Mouse (Mus musculus) testis, adult 2 months (tissue): ENCODE measurements at regions not wholly inside any gene's neighbourhood (a gene's known extent, or its start where the extent isn't known, plus 50 kb on each side); places are given as distances from the start of the nearest gene placed in this dataset.

Experiments used
- CTCF ChIP-seq: fragments of 200-500 bp; IDR thresholded peaks from 2 replicates; pipeline ENCODE4 v1.5.1; 2012; ENCODE audit warnings: low read depth, mild to moderate bottlenecking, inconsistent platforms, low read length, moderate library complexity; ENCODE audit not compliant: control insufficient read depth, insufficient read depth, insufficient replicate concordance
- POLR2A ChIP-seq: fragments of 200-500 bp; IDR thresholded peaks from 2 replicates; pipeline ENCODE4 v1.6.1; 2012; ENCODE audit warnings: low read depth, mild to moderate bottlenecking, inconsistent platforms, low read length, moderate library complexity; ENCODE audit not compliant: control insufficient read depth

- TF ChIP-seq CTCF, result no peak
- no peak for TF ChIP-seq POLR2A
These were observed 208.9 kb upstream of the Kcnab2 start for GRCm38 (mm10) chr4:152686509-152687081.
